Mouse (Mus musculus) CD4-positive, CD25-positive, alpha-beta regulatory T cell, adult 9 weeks (primary cell): ENCODE results near the gene Krt2. TPM values are rescaled to one million over a fixed set of nuclear protein-coding genes. Genes with fewer than 3 reads are reported as not detected.

Experiments used
- polyA plus RNA-seq: library from polyadenylated mRNA; unstranded; fragments of 100-300 nt; shearing (Covaris generic); gene quantifications from one replicate; pipeline ENCODE4 v1.2.1, GENCODE M21; 2017

Gene Krt2
- not detected for polyA plus RNA-seq

DNA sequence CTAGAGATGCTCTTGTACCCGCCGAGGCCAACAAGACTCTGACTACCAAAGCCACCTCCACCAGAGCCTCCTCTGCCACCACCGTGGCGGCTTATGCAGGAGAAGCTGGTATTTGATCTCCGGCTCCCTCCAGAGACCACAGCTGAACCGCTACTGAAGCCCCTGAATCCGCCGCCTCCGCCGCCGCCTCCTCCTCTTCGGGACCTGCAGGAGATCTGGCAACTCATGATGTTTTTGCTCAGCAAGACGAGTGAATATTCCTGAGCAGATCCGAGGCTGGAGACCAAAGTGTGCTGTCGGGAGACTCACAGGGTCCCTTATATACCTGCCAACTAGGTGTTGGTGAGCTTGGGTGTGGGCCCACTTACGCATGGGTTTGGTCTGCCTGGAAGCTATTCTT lies at the start of gene Krt2:
Gene Krt2 (minus strand): TSS at position 295 of the 400 bp plus-strand sequence.

DNA sequence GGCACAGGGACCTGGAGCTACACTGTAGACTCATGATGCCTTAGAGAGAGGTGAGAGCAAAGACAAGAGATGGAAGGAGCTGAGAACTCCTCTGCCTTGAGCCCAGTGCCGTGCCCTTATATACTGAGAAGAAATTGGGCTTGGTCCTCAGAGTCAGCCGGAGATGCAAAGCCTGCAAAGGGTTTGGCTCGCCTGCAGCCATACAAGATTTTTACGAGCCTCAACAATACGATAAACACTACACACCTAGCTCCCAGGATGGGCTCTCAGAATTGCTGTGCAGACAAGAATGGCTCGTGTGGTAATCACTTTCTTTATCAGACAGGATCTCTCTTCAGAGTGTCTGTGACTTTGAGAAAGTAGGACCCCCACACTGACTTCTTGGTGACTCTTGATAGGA lies 32.7 kb upstream of the Krt2 start, which contains the start of gene Krt1:
Gene Krt1 (minus strand): TSS at position 101 of the 400 bp plus-strand sequence.

DNA sequence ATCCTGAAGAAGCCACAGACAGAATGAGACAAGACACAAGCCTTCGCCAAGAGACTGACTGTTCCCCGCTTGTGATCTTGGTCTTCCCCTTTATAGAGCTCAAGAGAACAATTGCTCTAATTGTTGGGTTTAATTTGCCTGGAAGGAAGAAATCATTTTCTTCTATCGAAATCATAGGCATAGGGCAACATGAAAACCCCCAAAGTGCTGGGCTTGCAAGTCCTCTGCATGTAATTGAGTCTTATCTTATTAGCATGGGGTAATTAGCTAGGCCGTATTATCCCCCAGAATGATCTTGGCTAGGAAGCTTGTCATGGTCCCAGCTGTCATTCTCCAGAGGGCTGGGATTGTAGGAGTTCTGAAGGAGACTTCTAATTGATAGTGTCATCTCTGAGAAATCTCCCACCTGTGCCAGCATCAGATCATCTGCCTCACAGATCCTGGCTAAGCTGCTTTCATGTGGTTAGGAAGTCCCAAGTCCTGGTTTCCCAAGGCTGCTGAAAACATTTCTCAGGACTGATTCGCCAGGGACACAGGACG lies 15.6 kb downstream of the Krt2 start, which contains the start of gene Krt73:
Gene Krt73 (minus strand): TSS at position 51 of the 540 bp plus-strand sequence.

DNA sequence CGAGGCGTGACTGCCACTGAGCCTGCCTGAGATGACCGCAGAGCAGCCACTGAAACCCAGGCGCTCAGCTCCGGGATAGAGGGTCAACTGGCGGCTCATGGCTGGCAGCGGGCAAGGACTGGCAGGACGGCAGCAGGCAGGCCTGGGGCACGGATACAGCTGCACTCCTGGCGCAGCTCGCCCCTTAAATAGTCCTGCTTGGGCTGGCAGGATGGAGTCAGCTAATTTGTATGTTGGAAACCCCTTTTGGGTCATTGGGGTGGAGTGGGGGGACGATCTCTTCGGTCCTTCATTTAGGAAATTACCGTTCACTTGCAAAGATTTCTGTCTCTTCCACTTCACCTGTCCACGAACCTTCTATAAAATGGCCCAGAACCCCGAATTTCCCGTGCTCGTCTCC lies 31.6 kb downstream of the Krt2 start, which contains the start of gene Krt72:
Gene Krt72 (minus strand): TSS at position 101 of the 400 bp plus-strand sequence.

Other genes starting within 250 kb of the Krt2 start
- not detected for gene Krt75, start 244.3 kb downstream of the Krt2 start, polyA plus RNA-seq
- gene Gm5414, start 190.0 kb downstream of the Krt2 start, polyA plus RNA-seq = not detected
- not detected for gene Gm5478, start 170.8 kb downstream of the Krt2 start, polyA plus RNA-seq
- not detected for gene Krt6b, start 137.9 kb downstream of the Krt2 start, polyA plus RNA-seq
- not detected for gene Krt6a, start 123.9 kb downstream of the Krt2 start, polyA plus RNA-seq
- not detected for gene Krt5, start 105.3 kb downstream of the Krt2 start, polyA plus RNA-seq
- not detected for gene Krt71, start 75.1 kb downstream of the Krt2 start, polyA plus RNA-seq
- gene Krt72, start 31.7 kb downstream of the Krt2 start, polyA plus RNA-seq = not detected
- not detected for gene Krt73, start 15.8 kb downstream of the Krt2 start, polyA plus RNA-seq
- not detected for gene Krt1, start 32.6 kb upstream of the Krt2 start, polyA plus RNA-seq
- not detected for gene Krt77, start 51.5 kb upstream of the Krt2 start, polyA plus RNA-seq
- gene Krt76, start 74.8 kb upstream of the Krt2 start, polyA plus RNA-seq = not detected
- not detected for gene Krt4, start 106.6 kb upstream of the Krt2 start, polyA plus RNA-seq
- gene Krt79, start 122.2 kb upstream of the Krt2 start, polyA plus RNA-seq = not detected
- gene Krt78, start 136.1 kb upstream of the Krt2 start, polyA plus RNA-seq = not detected
- gene Krt8, start 186.3 kb upstream of the Krt2 start, polyA plus RNA-seq = not detected
- gene Krt18, start 210.0 kb upstream of the Krt2 start, polyA plus RNA-seq = 1.3 TPM